Mouse (Mus musculus) intestine, embryonic 15.5 days (tissue): ENCODE measurements at regions not wholly inside any gene's neighbourhood (a gene's known extent, or its start where the extent isn't known, plus 50 kb on each side); places are given as distances from the start of the nearest gene placed in this dataset.

Experiments used
- ATAC-seq: fragments of 200-750 bp; cut with Nextera tagmentation; 2 replicates; pipeline ENCODE4 v1.8.0; 2017; ENCODE audit warnings: moderate TSS enrichment, moderate library complexity
- H3K27ac ChIP-seq: fragments of 300-500 bp; sonication (generic); 2 replicates; pipeline ENCODE4 v1.5.1; 2015; ENCODE audit warnings: mild to moderate bottlenecking, inconsistent platforms
- H3K27me3 ChIP-seq: fragments of 300-500 bp; sonication (generic); replicated peaks from 2 replicates; pipeline ENCODE4 v1.6.1; 2015; ENCODE audit warnings: inconsistent platforms
- H3K36me3 ChIP-seq: fragments of 300-500 bp; sonication (generic); 2 replicates; pipeline ENCODE4 v1.6.1; 2015; ENCODE audit warnings: inconsistent platforms
- H3K4me1 ChIP-seq: fragments of 300-500 bp; sonication (generic); replicated peaks from 2 replicates; pipeline ENCODE4 v1.6.1; 2015; ENCODE audit warnings: inconsistent platforms
- H3K4me2 ChIP-seq: fragments of 300-500 bp; sonication (generic); replicated peaks from 2 replicates; pipeline ENCODE4 v1.6.1; 2015; ENCODE audit warnings: mild to moderate bottlenecking, inconsistent platforms
- H3K4me3 ChIP-seq: fragments of 300-500 bp; sonication (generic); replicated peaks from 2 replicates; pipeline ENCODE4 v1.5.1; 2015; ENCODE audit warnings: inconsistent platforms
- H3K9ac ChIP-seq: fragments of 300-500 bp; sonication (generic); 2 replicates; pipeline ENCODE4 v1.6.1; 2015; ENCODE audit warnings: inconsistent platforms
- H3K9me3 ChIP-seq: fragments of 300-500 bp; sonication (generic); 2 replicates; pipeline ENCODE4 v1.6.1; 2016; ENCODE audit warnings: inconsistent platforms
- WGBS: fragments of 180-500 bp; shearing (Covaris S2); methylation state at CpG from one replicate; pipeline ENCODE4 v1.1.7; 2015; 5-methylcytosine and 5-hydroxymethylcytosine counted together

DNA sequence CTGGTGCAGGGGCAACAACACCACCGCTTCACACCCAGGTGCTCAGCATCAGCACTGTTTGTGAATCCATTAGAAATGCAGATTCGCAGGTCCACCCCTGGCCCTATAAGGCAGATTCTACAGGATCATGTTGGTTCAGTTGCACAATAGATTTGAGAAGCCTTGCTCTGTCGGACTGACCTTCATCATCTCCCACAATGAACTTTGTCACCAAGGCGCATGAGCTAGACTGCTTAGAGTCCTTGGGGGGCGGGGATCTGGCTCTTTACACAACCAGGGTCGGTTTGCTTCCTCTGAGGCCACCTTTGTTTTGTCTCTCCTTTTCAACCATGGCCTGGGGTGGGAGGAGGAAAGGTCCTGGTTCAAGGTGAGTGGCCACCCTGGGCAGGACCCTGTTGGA lies 209.7 kb downstream of the Igsf11 start:
- Histone ChIP-seq H3K4me1 (no peaks in the 10 kb centered on the region), H3K4me3 (no peak overlapping the region), H3K9me3 (no peaks in the 10 kb centered on the region), H3K27ac (no peak overlapping the region), H3K36me3 (no peaks in the 10 kb centered on the region), H3K27me3 (no peaks in the 10 kb centered on the region), H3K9ac (no peak overlapping the region), H3K4me2 (no peak overlapping the region)
- no peak for ATAC-seq
- 35% methylated on average over 6 of the region's 6 CpGs for WGBS

GRCm38 (mm10) chr16:39103360-39104095 lies 211.1 kb downstream of the Igsf11 start:
- Histone ChIP-seq H3K4me1 (no peaks in the 10 kb centered on the region), H3K4me2 (no peak overlapping the region), H3K4me3 (no peak overlapping the region), H3K9me3 (no peaks in the 10 kb centered on the region), H3K27me3 (no peaks in the 10 kb centered on the region), H3K27ac (no peak overlapping the region), H3K36me3 (no peaks in the 10 kb centered on the region), H3K9ac (no peak overlapping the region)
- 51% methylated on average over 9 of the region's 9 CpGs for WGBS
- no peak for ATAC-seq

DNA sequence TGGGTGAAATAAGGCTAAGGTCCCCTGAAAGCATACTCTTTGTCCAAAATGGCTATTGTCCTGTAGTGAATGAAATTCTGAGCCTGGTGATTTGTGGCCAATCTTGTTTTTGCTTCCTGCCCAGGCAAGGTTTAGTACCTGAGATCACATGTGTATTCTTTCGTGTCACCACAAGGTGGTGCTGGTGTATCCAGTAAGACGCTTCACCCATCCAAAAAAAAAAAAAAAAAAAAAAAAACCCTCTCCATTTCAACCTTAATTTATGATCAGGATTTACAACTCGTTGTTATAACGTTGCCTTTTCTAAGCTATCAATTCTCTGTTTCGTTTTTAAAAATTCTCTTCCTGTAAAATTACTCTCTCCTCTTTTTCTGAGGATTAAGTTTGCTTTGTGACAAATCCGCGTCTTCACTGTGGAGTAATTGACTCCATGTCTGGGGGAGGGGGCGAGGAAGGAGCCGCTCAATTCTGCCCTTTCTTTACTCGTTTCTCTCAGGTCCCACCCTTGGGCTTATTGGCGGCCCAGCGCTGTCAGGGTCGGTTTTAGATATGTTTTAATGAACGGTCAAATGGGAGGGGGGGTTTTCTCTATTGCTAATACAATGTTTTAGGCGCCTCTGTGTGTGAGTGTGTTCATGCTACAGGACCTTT lies 217.0 kb downstream of the Igsf11 start:
- no peaks in the 10 kb centered on the region for H3K9me3 ChIP-seq
- H3K27ac ChIP-seq, result no peak overlapping the region
- no peaks in the 10 kb centered on the region for H3K27me3 ChIP-seq
- H3K36me3 ChIP-seq, result no peaks in the 10 kb centered on the region
- H3K4me1 ChIP-seq, result no peaks in the 10 kb centered on the region
- ATAC-seq, result no peak
- H3K9ac ChIP-seq, result no peak overlapping the region
- peak overlapping the region; percentile 42; the same call in 1 of the 2 replicates for H3K4me2 ChIP-seq
- H3K4me3 ChIP-seq, result no peak overlapping the region
- 32% methylated on average over 15 of the region's 15 CpGs for WGBS

GRCm38 (mm10) chr16:39110089-39110488 lies 217.6 kb downstream of the Igsf11 start:
- no peaks in the 10 kb centered on the region for H3K4me1 ChIP-seq
- WGBS, result 95% methylated on average over 5 of the region's 5 CpGs
- H3K36me3 ChIP-seq, result no peaks in the 10 kb centered on the region
- no peak for ATAC-seq
- no peaks in the 10 kb centered on the region for H3K27me3 ChIP-seq
- H3K4me3 ChIP-seq, result no peak overlapping the region
- no peak overlapping the region for H3K9ac ChIP-seq
- no peak overlapping the region for H3K4me2 ChIP-seq
- no peaks in the 10 kb centered on the region for H3K9me3 ChIP-seq
- no peak overlapping the region for H3K27ac ChIP-seq

- no peaks in the 10 kb centered on the region for H3K4me1 ChIP-seq
- H3K9ac ChIP-seq, result no peak overlapping the region
- H3K9me3 ChIP-seq, result no peaks in the 10 kb centered on the region
- ATAC-seq, result no peak
- no peaks in the 10 kb centered on the region for H3K27me3 ChIP-seq
- H3K4me2 ChIP-seq, result no peak overlapping the region
- 78% methylated on average over 1 of the region's 3 CpGs for WGBS
- H3K4me3 ChIP-seq, result no peak overlapping the region
- H3K36me3 ChIP-seq, result no peaks in the 10 kb centered on the region
- H3K27ac ChIP-seq, result no peak overlapping the region
Observed at GRCm38 (mm10) chr16:39118059-39118458, 225.6 kb downstream of the Igsf11 start.

GRCm38 (mm10) chr16:39119811-39120210 lies 227.3 kb downstream of the Igsf11 start:
- H3K9me3 ChIP-seq, result no peaks in the 10 kb centered on the region
- H3K36me3 ChIP-seq, result no peaks in the 10 kb centered on the region
- no peaks in the 10 kb centered on the region for H3K27me3 ChIP-seq
- no peak overlapping the region for H3K4me2 ChIP-seq
- no peaks in the 10 kb centered on the region for H3K4me1 ChIP-seq
- ATAC-seq, result no peak
- no peak overlapping the region for H3K9ac ChIP-seq
- H3K4me3 ChIP-seq, result no peak overlapping the region
- WGBS, result 53% methylated on average over 4 of the region's 4 CpGs
- H3K27ac ChIP-seq, result no peak overlapping the region

GRCm38 (mm10) chr16:39123445-39123952 lies 231.0 kb downstream of the Igsf11 start:
- H3K27ac ChIP-seq, result no peak overlapping the region
- WGBS, result 61% methylated on average over 8 of the region's 8 CpGs
- no peaks in the 10 kb centered on the region for H3K4me1 ChIP-seq
- no peak overlapping the region for H3K4me3 ChIP-seq
- no peaks in the 10 kb centered on the region for H3K36me3 ChIP-seq
- H3K4me2 ChIP-seq, result no peak overlapping the region
- H3K27me3 ChIP-seq, result no peaks in the 10 kb centered on the region
- no peak for ATAC-seq
- no peak overlapping the region for H3K9ac ChIP-seq
- H3K9me3 ChIP-seq, result no peaks in the 10 kb centered on the region

- H3K36me3 ChIP-seq, result no peaks in the 10 kb centered on the region
- no peaks in the 10 kb centered on the region for H3K4me1 ChIP-seq
- H3K4me3 ChIP-seq, result no peak overlapping the region
- H3K9me3 ChIP-seq, result no peaks in the 10 kb centered on the region
- 85% methylated on average over 2 of the region's 2 CpGs for WGBS
- H3K4me2 ChIP-seq, result no peak overlapping the region
- no peak overlapping the region for H3K27ac ChIP-seq
- ATAC-seq, result no peak
- no peaks in the 10 kb centered on the region for H3K27me3 ChIP-seq
- H3K9ac ChIP-seq, result no peak overlapping the region
Observed at GRCm38 (mm10) chr16:39132459-39132858, 240.0 kb downstream of the Igsf11 start.

DNA sequence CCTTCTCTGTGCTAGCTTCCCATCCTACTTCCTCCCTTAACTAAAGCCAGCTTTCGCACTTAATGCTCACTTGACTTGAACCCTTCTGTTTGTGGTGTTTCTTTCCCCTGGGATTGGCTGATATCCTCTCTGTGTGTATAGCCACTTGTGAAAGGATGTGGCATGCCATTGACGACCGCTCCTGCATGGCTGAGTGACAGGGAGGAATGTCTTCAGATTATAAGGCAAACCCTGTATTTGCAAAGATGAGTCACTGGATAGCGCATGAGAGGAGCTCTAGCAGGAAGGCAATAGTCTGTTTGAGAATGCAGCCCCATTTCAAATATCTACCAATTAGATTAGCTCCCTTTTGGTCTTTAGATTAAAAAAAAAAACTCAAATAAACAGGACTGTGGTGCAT lies 243.3 kb downstream of the Igsf11 start:
- H3K27me3 ChIP-seq, result no peaks in the 10 kb centered on the region
- H3K4me2 ChIP-seq, result no peak overlapping the region
- no peak for ATAC-seq
- no peak overlapping the region for H3K27ac ChIP-seq
- no peaks in the 10 kb centered on the region for H3K36me3 ChIP-seq
- H3K9me3 ChIP-seq, result no peaks in the 10 kb centered on the region
- no peak overlapping the region for H3K9ac ChIP-seq
- 66% methylated on average over 4 of the region's 4 CpGs for WGBS
- no peak overlapping the region for H3K4me3 ChIP-seq
- no peaks in the 10 kb centered on the region for H3K4me1 ChIP-seq

GRCm38 (mm10) chr16:39147151-39147550 lies 254.7 kb downstream of the Igsf11 start:
- H3K36me3 ChIP-seq, result no peaks in the 10 kb centered on the region
- no peaks in the 10 kb centered on the region for H3K4me1 ChIP-seq
- ATAC-seq, result no peak
- H3K4me3 ChIP-seq, result no peak overlapping the region
- 35% methylated on average over 2 of the region's 2 CpGs for WGBS
- no peak overlapping the region for H3K27ac ChIP-seq
- H3K27me3 ChIP-seq, result no peaks in the 10 kb centered on the region
- H3K9ac ChIP-seq, result no peak overlapping the region
- no peaks in the 10 kb centered on the region for H3K9me3 ChIP-seq
- H3K4me2 ChIP-seq, result no peak overlapping the region

DNA sequence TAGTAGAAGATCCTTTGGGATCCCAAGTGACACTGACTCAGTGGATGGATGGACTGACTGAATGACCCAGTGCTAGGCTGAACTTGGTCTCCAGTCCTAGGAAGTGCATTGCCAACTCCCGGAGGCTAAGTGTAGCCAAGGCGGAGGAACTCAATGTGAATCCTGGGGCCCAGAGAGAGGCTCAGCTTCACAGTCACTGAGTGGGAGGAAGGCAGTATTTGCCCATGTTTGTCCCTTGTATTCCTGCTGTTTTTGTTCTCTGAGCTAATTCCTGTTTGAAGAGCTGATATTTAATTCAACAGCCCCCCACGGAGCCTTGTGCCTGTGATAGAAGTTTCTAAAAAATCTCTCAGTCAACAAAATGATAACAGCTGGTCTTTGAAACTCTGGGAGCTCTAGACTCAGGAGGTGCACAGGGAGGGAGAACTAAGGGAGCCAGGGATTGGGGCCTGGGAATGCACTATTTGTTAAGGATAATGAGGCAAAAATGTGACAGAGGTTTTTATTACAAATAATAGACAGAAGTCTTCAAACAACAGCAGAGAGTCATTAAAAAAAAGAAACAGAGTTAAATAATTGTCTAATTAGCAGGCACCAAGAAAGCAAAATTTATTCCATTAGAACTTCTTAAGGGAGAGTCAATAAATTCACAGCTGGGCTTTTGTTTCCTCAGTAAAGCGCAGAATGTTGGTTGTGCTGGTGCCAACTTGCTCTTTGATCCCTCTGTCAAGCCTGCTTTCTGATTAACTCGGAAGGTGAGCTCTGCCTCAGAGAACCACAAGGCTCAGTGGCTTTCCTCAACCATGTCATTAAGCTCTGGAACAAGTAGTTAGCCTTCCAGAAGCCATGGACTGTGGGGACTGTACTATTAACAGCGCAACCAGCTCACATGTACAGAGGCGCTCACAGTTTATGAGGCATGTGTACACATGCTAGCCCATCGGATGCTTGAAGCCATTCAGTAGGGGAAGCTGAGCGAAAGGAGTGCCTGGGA lies 259.2 kb downstream of the Igsf11 start:
- 72% methylated on average over 9 of the region's 9 CpGs for WGBS
- Histone ChIP-seq H3K27ac (no peak overlapping the region), H3K4me1 (no peaks in the 10 kb centered on the region), H3K4me2 (no peak overlapping the region), H3K4me3 (no peak overlapping the region), H3K27me3 (no peaks in the 10 kb centered on the region), H3K36me3 (no peaks in the 10 kb centered on the region), H3K9me3 (no peaks in the 10 kb centered on the region), H3K9ac (no peak overlapping the region)
- ATAC-seq, result no peak

GRCm38 (mm10) chr16:39158893-39159292 lies 266.4 kb downstream of the Igsf11 start:
- H3K27me3 ChIP-seq, result no peaks in the 10 kb centered on the region
- H3K27ac ChIP-seq, result no peak overlapping the region
- H3K4me3 ChIP-seq, result no peak overlapping the region
- 34% methylated on average over 3 of the region's 3 CpGs for WGBS
- H3K9me3 ChIP-seq, result no peaks in the 10 kb centered on the region
- no peaks in the 10 kb centered on the region for H3K4me1 ChIP-seq
- no peaks in the 10 kb centered on the region for H3K36me3 ChIP-seq
- no peak overlapping the region for H3K9ac ChIP-seq
- no peak overlapping the region for H3K4me2 ChIP-seq
- no peak for ATAC-seq
